Mouse (Mus musculus) liver, adult (tissue): ENCODE data around the gene Padi6.

Experiments
- GATA4 ChIP-seq: IDR thresholded peaks from 2 replicates; pipeline ENCODE4 v1.6.1; 2014; ENCODE audit warnings: mild to moderate bottlenecking, low read length; ENCODE audit not compliant: insufficient replicate concordance

Gene Padi6

GRCm38 (mm10) chr4:140684141-140684871, 58.1 kb downstream of the Padi6 start:
- no peak for TF ChIP-seq GATA4

- TF ChIP-seq GATA4 = no peak
Observed at GRCm38 (mm10) chr4:140683608-140684007, 58.8 kb downstream of the Padi6 start.

- no peak for TF ChIP-seq GATA4
Observed at GRCm38 (mm10) chr4:140680731-140681397, 61.6 kb downstream of the Padi6 start.

- TF ChIP-seq GATA4 = no peak
Observed at GRCm38 (mm10) chr4:140679723-140680380, 62.6 kb downstream of the Padi6 start.

- TF ChIP-seq GATA4 = no peak
Observed at GRCm38 (mm10) chr4:140679038-140679437, 63.4 kb downstream of the Padi6 start.
